Mouse (Mus musculus) liver (tissue): ENCODE data around the gene Cdc45.

Experiments used
- DNase-seq: peaks from one replicate; pipeline ENCODE4 v3.0.0-alpha.2; 2020; ENCODE audit warnings: mixed read lengths

Cdc45 gene

GRCm38 (mm10) chr16:18788627-18789406 lies 23.0 kb downstream of the Cdc45 start:
- DNase-seq: no peak

GRCm38 (mm10) chr16:18786652-18787051 lies 25.1 kb downstream of the Cdc45 start:
- no peak for DNase-seq

DNA sequence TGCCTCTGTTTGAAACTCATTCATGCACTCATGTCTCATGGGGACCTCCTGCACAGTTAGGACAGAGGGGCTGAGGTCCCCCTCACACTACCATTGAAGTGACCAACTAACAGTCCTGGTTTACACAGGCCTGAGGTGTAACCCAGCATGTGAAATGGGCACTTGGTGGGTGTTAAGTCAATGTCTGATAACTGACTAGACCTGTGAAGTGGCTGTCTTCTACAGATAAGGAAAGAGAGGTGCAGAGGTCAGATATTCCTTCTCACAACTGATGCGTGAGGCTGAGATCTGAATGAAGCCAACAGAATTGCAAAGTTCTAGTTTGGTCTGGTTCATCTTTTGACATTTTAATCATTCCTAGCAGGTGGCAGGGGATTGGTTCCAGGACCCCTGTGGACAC lies 26.3 kb downstream of the Cdc45 start:
- no peak for DNase-seq

DNA sequence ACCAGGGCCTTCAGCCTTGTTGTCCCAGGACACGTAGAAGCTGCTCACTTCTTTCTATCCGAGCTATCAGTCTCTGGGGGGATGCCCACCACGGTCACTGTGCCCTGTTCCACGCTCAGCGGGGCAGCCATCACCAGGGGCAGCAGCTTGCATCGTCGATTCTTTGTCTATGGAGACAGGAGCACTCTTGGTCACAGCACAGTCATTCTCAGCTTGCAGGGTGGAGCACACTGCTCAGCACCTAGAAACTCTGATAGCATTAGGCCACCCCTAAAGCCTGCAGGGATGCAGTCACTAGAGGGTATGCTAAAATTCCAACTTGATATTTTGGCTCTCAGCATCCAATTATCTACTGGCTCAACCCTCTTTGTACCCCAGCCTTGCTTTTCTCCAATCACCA lies 26.8 kb downstream of the Cdc45 start:
- peak; percentile 27 for DNase-seq

DNA sequence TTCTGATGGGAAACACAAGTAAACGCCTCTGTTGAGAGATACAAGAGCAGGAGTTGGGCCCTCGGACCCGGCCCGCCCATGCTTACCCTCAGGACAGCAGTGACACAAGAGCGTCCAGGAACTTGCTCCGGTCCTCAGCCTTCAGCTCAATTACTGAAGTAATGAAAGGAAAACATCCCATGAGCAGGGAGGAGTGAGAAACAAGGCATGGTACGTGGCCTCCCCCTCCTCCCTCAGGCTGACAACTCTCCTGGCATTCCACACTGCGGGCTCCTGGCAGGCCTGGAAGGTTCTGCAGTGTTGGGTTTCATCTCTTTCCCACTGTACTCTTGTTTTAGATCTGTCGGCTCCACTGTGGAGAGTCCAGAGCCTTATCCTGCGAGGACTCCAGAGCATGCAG lies 30.0 kb downstream of the Cdc45 start:
- no peak for DNase-seq

- no peak for DNase-seq
These were observed 33.3 kb downstream of the Cdc45 start for GRCm38 (mm10) chr16:18778461-18778860.

DNA sequence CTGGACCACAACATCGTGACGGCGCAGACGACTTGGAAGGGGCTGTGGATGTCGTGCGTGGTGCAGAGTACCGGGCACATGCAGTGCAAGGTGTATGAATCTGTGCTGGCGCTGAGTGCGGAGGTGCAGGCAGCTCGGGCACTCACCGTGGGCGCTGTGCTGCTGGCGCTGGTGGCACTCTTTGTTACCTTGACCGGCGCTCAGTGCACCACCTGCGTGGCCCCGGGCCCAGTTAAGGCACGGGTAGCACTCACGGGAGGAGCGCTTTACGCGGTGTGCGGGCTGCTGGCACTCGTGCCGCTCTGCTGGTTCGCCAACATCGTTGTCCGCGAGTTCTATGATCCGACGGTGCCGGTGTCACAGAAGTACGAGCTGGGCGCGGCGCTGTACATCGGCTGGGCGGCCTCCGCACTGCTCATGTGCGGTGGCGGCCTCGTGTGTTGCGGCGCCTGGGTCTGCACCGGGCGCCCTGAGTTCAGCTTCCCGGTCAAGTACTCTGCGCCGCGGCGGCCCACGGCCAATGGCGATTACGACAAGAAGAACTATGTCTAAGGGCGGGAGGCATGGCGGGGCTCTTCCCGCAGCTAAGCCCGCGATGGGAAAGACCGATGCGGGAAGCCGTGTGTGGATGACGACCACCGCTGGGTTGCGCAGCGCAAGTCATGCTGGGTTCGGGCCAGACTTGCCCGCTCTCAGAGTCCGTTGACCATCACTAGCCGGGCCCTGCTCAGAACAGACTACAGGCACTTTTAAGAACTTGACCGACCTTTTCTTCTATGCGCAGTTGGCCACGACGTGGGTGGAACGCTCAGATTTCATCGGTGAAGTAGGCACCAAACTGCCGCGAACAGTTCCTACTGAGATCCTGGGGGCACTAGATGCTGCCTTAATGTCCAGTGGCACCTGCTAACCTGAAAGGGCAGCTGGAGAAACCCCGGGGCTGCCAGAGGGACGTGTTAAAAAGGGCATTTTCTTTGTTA lies 34.4 kb downstream of the Cdc45 start:
- no peak for DNase-seq

DNA sequence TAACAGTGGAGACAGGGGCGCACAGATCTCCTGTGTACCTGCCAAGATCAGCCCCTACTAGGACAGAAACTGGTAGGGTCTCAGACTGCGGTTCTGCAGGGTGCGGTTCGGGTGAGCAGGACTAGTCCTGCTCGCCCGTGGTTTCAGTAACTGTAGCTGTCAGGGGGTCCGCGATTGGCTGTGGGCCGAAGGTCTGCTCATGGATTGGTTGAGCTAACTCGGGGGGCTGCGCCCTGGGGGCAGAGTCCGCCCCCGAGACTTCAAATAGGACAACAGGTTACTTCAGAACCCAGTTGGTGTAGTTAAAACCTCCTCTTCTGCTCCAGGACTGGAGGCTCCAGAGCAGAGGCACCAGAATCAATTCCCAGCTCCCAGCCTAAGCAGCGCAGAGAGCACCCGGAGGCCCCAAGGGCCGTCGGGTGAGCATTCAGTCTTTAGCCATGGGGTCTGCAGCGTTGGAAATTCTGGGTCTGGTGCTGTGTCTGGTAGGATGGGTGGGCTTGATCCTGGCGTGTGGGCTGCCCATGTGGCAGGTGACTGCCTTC lies 35.2 kb downstream of the Cdc45 start, which contains the start of gene Cldn5:
Gene Cldn5, plus strand, starts transcription at position 292 of the 545 bp plus-strand sequence.
- peak; percentile 38 for DNase-seq

DNA sequence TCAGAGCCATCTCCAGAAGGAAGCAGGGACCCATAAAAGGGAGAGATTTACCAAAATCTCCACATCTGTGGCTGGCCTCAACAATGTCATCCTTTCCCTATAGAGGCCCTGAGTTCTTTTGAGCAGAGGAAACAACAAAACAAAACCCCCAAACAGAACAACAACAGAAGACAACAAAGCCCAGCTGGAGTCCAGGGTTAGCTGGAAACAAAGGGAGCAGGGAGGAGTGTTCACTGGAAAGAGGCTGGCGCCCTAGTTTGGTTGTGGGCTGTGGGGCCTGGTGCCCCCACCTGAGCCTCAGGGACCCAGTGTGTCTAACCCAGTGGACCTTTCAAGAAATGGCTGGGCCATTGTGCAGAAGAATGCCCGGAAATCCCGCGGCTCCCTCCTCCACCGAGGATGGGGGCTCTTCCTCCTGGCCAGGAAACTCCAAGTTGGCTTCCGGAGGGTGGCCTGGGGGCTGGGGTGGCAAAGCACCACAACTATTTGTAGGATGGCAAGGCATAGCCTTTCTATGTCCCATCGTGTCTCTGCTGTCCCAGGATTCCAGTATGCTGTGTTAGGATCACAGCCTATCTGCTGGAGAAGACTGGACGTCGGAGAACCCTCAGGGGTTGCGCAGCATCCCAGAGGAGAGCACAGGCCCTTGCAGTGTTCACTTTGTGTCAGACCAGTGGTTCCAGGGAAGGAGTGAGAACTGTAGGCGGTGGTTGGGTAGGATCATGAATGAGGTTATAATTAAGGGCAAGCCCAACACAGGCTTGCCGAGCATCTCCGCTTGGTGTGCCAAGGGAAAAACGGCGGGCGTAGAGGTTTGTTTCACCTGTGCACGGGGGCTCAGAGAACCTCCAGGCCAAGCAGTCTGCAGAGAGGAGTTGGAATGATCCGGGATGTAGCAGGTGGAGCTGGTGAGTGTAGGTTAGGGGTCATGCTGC lies 35.9 kb downstream of the Cdc45 start:
- DNase-seq: peak; percentile 9

- DNase-seq: no peak
These were observed 37.9 kb downstream of the Cdc45 start for GRCm38 (mm10) chr16:18773936-18774335.

GRCm38 (mm10) chr16:18769501-18769900 lies 42.3 kb downstream of the Cdc45 start:
- DNase-seq: no peak

- DNase-seq: no peak
These were observed 45.4 kb downstream of the Cdc45 start for GRCm38 (mm10) chr16:18766390-18766789.

DNA sequence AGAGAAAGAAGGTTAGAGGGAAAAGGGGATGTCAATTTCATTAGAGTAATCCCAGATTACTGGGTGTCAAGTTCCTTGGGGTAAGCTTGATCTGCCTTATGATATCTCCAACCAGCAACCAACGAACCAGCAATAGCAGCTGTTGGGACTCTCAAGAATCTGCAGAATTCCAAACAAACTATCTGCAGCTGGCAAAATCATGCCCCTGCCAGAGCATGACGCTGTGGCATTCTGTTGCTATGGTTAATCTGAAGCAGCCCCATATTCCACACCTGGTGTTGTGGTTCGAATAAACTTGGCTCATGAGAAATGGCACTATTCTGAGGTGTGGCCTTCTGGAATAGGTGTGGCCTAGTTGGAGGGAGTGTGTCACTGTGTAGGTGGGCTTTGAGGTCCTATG lies 48.8 kb downstream of the Cdc45 start:
- DNase-seq: no peak

GRCm38 (mm10) chr16:18761734-18762133 lies 50.1 kb downstream of the Cdc45 start:
- no peak for DNase-seq

DNA sequence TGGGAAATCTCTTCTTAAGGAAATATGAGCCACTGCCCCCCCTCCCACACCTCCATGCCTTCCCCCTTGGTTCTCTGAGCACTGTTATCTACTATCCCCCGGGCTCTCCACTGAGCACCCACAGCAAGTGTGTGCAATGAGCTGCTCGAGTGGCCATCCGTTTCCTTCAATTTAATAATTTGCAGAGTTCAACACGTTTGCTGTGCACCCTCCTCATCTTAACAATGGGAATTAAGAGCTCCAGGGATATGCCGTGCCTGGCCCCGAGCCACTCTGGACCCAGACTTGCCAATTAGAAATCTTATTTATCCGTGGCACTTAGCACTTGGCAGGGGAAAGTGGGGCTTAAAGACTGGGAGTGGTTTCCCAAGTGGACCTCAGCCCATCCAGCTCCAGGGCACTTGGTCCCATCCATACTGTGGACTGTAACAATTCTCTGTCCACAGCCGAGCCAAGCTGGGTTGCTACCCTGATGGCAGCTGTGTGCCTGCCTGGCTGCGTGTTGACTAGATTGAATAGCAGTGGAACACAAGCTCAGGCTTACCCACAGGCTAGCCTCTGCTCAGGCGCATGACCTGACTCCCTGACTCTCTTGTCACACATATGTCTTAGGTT lies 59.8 kb downstream of the Cdc45 start:
- no peak for DNase-seq

DNA sequence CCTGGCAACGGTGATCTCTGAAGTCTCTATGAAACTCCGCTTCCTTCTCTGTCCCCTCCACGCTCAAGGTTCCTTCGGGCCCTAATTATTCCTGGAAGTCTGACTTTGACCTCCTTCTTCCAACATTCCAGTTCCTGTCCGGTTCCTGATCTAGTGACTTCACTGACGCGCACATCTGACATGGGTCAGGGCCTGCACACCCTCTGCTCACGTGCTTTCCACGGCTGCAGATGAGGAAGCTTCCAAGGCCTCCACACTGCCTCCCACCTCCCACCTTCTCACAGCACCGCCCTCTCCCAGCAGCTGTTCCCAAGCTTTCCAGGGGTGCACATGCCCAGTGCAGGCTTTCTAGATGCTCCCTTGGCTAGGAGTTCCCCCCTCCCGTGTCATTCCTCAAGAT lies 60.7 kb downstream of the Cdc45 start:
- DNase-seq: no peak

DNA sequence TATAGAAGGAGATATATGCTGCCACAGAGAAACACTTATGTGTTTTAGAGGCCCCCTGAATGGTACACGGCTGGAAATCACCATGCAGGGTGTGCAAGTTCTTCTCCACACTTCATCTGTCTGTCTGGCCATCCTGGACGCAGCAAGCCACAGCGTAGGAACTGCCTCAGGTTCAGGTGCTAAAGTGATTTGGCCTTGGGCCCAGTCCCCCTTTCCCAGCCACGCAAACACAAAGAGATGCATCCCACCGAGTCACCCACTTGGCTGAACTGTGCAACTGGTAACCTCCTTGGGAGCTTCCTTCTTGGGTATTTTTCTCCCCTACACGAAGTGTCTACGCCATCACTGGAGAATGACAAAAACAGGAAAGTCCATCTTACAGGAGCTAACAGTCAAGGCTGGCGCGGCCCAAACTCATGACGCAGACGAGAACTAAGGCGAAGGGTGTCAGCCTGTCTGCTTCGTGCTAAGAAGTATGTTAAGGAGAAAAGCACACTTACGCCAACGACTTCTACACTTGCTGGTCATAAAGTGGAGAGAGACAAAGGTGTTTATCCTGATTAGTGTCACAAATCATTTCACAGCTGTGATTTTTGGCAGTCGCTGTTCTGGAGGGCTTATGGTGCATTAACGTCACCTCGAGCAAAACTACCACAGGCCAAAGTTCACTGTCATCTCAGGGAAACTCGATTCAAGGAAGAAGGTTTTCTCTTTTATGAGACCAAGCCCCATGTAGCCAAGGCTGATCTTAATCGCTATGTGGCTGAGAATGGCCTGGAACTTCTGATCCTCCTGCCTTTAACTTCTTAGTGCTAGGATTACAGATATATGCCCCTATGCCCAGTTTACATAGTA lies 65.3 kb downstream of the Cdc45 start:
- DNase-seq: no peak

GRCm38 (mm10) chr16:18738303-18738702 lies 73.5 kb downstream of the Cdc45 start:
- no peak for DNase-seq

DNA sequence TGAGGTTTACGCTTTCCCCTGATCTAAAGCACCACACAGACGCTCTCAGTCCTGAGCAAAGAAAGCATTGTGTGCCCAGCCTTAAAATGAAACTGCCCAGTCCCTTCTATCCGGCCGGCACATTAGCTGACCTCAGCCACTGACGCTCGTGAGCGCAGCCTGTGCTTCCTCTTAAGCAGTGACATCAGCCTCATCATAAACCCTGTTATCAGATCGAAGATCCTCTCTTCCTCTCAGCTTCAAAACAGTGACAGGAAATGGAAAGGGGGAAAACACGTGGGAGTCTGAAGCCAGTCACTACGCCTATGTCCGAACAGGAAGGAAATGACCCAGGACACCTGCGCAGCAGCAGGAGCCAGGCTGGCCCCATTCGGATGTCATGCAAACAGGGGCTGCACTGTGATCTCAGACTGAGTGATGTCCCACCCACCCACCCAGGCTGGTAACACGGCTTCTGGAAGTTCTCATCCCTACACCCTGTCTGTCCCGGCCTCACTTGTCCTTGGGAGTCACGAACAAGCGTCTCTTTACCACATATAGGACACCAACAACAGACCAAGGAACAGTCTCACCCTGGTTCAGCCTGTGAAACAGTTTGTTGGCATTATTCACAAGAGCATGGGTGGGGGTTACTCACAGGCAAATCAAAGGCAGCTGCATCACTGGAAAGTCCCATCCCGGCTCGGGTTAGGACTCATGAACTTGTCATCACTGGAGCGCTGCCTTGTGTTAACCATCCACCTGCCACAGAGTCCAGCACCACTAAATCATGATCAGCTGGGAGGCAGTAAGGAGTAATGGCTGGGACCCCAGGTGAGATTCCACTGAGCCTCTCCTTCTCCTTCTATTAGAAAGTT lies 78.5 kb downstream of the Cdc45 start:
- DNase-seq: peak; percentile 9

- no peak for DNase-seq
These were observed 81.1 kb downstream of the Cdc45 start for GRCm38 (mm10) chr16:18730640-18731039.
